Mouse (Mus musculus) neural tube, embryonic 13.5 days (tissue): Measurements from ENCODE around the gene Capn2. TPM values are rescaled to one million over a fixed set of nuclear protein-coding genes. Genes with fewer than 3 reads are reported as not detected.

ENCODE experiments used
- ATAC-seq: fragments of 200-750 bp; cut with Nextera tagmentation; 2 replicates; pipeline ENCODE4 v1.8.0; 2017; ENCODE audit warnings: low read depth, mild to moderate bottlenecking, moderate TSS enrichment, moderate library complexity
- H3K27ac ChIP-seq: fragments of 300-500 bp; sonication (generic); replicated peaks from 2 replicates; pipeline ENCODE4 v1.5.1; 2015; ENCODE audit warnings: moderate library complexity, mild to moderate bottlenecking, inconsistent platforms
- H3K27me3 ChIP-seq: fragments of 300-500 bp; sonication (generic); 2 replicates; pipeline ENCODE4 v1.6.1; 2015; ENCODE audit warnings: mild to moderate bottlenecking, inconsistent platforms
- H3K36me3 ChIP-seq: fragments of 300-500 bp; sonication (generic); 2 replicates; pipeline ENCODE4 v1.6.1; 2015; ENCODE audit warnings: mild to moderate bottlenecking, inconsistent platforms
- H3K4me1 ChIP-seq: fragments of 300-500 bp; sonication (generic); replicated peaks from 2 replicates; pipeline ENCODE4 v1.6.1; 2015; ENCODE audit warnings: inconsistent platforms
- H3K4me2 ChIP-seq: fragments of 300-500 bp; sonication (generic); 2 replicates; pipeline ENCODE4 v1.6.1; 2015; ENCODE audit warnings: inconsistent platforms, mild to moderate bottlenecking, moderate library complexity
- H3K4me3 ChIP-seq: fragments of 300-500 bp; sonication (generic); 2 replicates; pipeline ENCODE4 v1.5.1; 2015; ENCODE audit warnings: mild to moderate bottlenecking, inconsistent platforms
- H3K9ac ChIP-seq: fragments of 300-500 bp; sonication (generic); 2 replicates; pipeline ENCODE4 v1.6.1; 2015; ENCODE audit warnings: moderate library complexity, mild to moderate bottlenecking, inconsistent platforms
- H3K9me3 ChIP-seq: fragments of 300-500 bp; sonication (generic); 2 replicates; pipeline ENCODE4 v1.6.1; 2016; ENCODE audit warnings: inconsistent platforms
- WGBS: fragments of 180-500 bp; shearing (Covaris S2); methylation state at CpG from one replicate; pipeline ENCODE4 v1.1.7; 2015; 5-methylcytosine and 5-hydroxymethylcytosine counted together
- polyA plus RNA-seq: library from polyadenylated mRNA; unstranded; fragments of >200 nt; fragmentation: Nextera tagmentation; extraction: Ambion mirVana; gene quantifications from 2 replicates; pipeline ENCODE4 v1.2.1, GENCODE M21; 2015

Capn2 gene
- polyA plus RNA-seq, 1 experiment from 2014 or later: 95.5 TPM

DNA sequence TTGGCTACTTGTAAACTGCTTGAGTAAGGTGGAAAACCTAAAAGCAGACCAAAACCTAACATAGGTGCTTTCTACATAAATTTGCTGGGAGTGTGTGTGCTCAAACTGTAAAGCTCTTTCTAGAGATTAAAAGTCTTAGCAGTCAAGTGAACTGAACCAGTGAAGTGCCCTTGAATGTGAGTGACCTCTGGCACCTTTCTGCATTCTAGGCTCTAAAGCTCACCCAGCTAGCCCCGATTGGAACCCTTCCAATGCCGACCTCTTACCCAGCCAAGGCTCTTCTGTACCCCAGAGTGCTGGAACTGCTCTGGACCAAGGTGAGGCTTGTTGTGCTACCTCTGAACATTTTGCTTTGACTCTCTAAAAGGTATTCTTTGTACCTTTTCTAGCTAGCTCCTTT is 73.3 kb downstream of the Capn2 start:
- Histone ChIP-seq H3K9ac (no peak overlapping the region), H3K36me3 (peaks cover 84% of the 10 kb centered on the region), H3K4me2 (no peak overlapping the region), H3K9me3 (no peaks in the 10 kb centered on the region), H3K4me1 (no peaks in the 10 kb centered on the region), H3K27ac (no peak overlapping the region), H3K4me3 (no peak overlapping the region), H3K27me3 (no peaks in the 10 kb centered on the region)
- no peak for ATAC-seq
- WGBS: 92% methylated on average over 2 of the region's 2 CpGs

DNA sequence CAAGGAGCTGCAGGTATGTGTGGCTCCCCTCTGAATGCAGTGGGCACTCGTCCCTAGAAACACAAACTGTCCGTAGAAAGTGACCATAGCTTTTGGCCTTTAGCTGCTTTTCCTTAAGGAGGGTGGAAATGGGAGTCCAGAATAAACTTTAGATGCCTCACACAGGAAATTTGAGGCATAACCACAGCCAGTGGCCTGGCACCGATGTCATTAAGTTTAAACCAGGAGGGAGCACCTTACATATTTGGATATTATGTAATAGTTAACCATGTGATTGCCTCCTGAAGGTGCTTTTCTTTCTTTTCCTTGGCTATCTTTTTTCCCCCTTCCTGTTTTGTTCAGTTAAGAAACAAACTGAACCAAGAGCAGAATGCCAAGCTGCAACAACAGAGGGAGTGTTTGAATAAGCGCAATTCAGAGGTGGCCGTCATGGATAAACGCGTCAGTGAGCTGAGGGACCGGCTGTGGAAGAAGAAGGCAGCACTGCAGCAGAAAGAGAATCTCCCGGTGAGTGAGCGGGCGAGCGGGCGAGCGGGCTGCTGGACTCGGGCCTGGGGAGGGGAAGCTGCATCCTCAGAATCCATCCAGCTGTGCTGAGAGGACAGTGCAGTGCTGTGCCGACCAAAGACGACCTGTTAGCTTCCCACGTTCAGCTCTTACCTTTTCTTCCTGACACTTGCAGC is 75.5 kb downstream of the Capn2 start:
- no peak overlapping the region for H3K9ac ChIP-seq
- no peaks in the 10 kb centered on the region for H3K4me1 ChIP-seq
- H3K4me2 ChIP-seq: no peak overlapping the region
- no peak for ATAC-seq
- H3K4me3 ChIP-seq: no peak overlapping the region
- peaks cover 83% of the 10 kb centered on the region for H3K36me3 ChIP-seq
- no peak overlapping the region for H3K27ac ChIP-seq
- 86% methylated on average over 18 of the region's 18 CpGs for WGBS
- no peaks in the 10 kb centered on the region for H3K27me3 ChIP-seq
- no peaks in the 10 kb centered on the region for H3K9me3 ChIP-seq

GRCm38 (mm10) chr1:182439546-182440222 is 77.7 kb downstream of the Capn2 start:
- H3K4me3 ChIP-seq: no peak overlapping the region
- H3K9me3 ChIP-seq: no peaks in the 10 kb centered on the region
- 79% methylated on average over 5 of the region's 5 CpGs for WGBS
- H3K4me2 ChIP-seq: no peak overlapping the region
- no peaks in the 10 kb centered on the region for H3K27me3 ChIP-seq
- no peak overlapping the region for H3K27ac ChIP-seq
- ATAC-seq: no peak
- no peaks in the 10 kb centered on the region for H3K4me1 ChIP-seq
- peaks cover 74% of the 10 kb centered on the region for H3K36me3 ChIP-seq
- H3K9ac ChIP-seq: no peak overlapping the region

DNA sequence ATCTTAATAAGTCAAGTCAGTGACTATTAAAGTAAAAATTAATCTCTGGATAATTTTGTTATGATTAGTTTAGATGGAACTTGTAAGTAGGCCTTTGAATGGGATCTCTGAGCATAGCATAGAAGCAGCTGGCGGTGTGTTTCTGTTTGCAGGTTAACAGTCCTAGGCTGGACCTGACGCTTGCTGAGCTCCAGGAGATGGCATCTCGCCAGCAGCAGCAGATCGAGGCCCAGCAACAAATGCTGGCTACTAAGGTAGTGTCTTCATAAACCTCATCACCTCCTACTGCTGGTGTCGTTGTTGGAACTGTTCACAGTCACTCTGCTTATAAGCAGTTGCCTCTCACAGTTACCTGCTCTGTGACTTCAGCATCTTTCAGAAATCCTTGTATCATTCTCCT is 80.7 kb downstream of the Capn2 start:
- Histone ChIP-seq H3K9ac (no peak overlapping the region), H3K4me1 (no peaks in the 10 kb centered on the region), H3K36me3 (peaks cover 66% of the 10 kb centered on the region), H3K9me3 (no peaks in the 10 kb centered on the region), H3K4me2 (no peak overlapping the region), H3K27ac (no peak overlapping the region), H3K27me3 (no peaks in the 10 kb centered on the region), H3K4me3 (no peak overlapping the region)
- ATAC-seq: no peak
- 80% methylated on average over 5 of the region's 5 CpGs for WGBS

GRCm38 (mm10) chr1:182432059-182432458 is 85.3 kb downstream of the Capn2 start:
- H3K4me1 ChIP-seq: no peaks in the 10 kb centered on the region; the same call in 1 of the 2 replicates
- H3K27me3 ChIP-seq: no peaks in the 10 kb centered on the region
- peaks cover 60% of the 10 kb centered on the region for H3K36me3 ChIP-seq
- no peak overlapping the region for H3K27ac ChIP-seq
- ATAC-seq: no peak
- no peaks in the 10 kb centered on the region for H3K9me3 ChIP-seq
- H3K4me3 ChIP-seq: no peak overlapping the region
- WGBS: 98% methylated on average over 3 of the region's 3 CpGs
- no peak overlapping the region for H3K9ac ChIP-seq
- no peak overlapping the region for H3K4me2 ChIP-seq

- Histone ChIP-seq H3K27ac (no peak overlapping the region), H3K36me3 (peaks cover 53% of the 10 kb centered on the region), H3K4me1 (peaks cover 10% of the 10 kb centered on the region), H3K4me3 (no peak overlapping the region), H3K27me3 (no peaks in the 10 kb centered on the region), H3K9ac (no peak overlapping the region), H3K4me2 (no peak overlapping the region), H3K9me3 (no peaks in the 10 kb centered on the region)
- no peak for ATAC-seq
- WGBS: 98% methylated on average over 2 of the region's 2 CpGs
Observed at GRCm38 (mm10) chr1:182430676-182431075, 86.7 kb downstream of the Capn2 start.

- Histone ChIP-seq H3K27ac (no peak overlapping the region), H3K4me1 (peaks cover 18% of the 10 kb centered on the region), H3K4me3 (no peak overlapping the region), H3K9ac (no peak overlapping the region), H3K36me3 (peaks cover 48% of the 10 kb centered on the region), H3K9me3 (no peaks in the 10 kb centered on the region), H3K27me3 (no peaks in the 10 kb centered on the region), H3K4me2 (no peak overlapping the region)
- 85% methylated on average over 3 of the region's 3 CpGs for WGBS
- no peak for ATAC-seq
Observed at GRCm38 (mm10) chr1:182429826-182430225, 87.6 kb downstream of the Capn2 start.

- Histone ChIP-seq H3K27ac (no peak overlapping the region), H3K27me3 (no peaks in the 10 kb centered on the region), H3K4me1 (peaks cover 18% of the 10 kb centered on the region), H3K36me3 (peaks cover 35% of the 10 kb centered on the region), H3K9ac (no peak overlapping the region), H3K4me2 (no peak overlapping the region), H3K4me3 (no peak overlapping the region), H3K9me3 (no peaks in the 10 kb centered on the region)
- ATAC-seq: no peak
- 76% methylated on average over 1 of the region's 1 CpGs for WGBS
Observed at GRCm38 (mm10) chr1:182427426-182427825, 90.0 kb downstream of the Capn2 start.

GRCm38 (mm10) chr1:182426444-182426843 is 91.0 kb downstream of the Capn2 start:
- Histone ChIP-seq H3K27me3 (no peaks in the 10 kb centered on the region), H3K4me3 (no peak overlapping the region), H3K36me3 (peaks cover 25% of the 10 kb centered on the region), H3K4me1 (peaks cover 20% of the 10 kb centered on the region), H3K9ac (no peak overlapping the region), H3K9me3 (no peaks in the 10 kb centered on the region), H3K27ac (no peak overlapping the region), H3K4me2 (no peak overlapping the region)
- WGBS: 45% methylated on average over 2 of the region's 2 CpGs
- no peak for ATAC-seq

- Histone ChIP-seq H3K27me3 (no peaks in the 10 kb centered on the region), H3K9me3 (no peaks in the 10 kb centered on the region), H3K4me2 (no peak overlapping the region), H3K36me3 (peaks cover 16% of the 10 kb centered on the region; the same call in 1 of the 2 replicates), H3K9ac (no peak overlapping the region), H3K4me1 (peaks cover 30% of the 10 kb centered on the region), H3K27ac (no peak overlapping the region), H3K4me3 (no peak overlapping the region)
- WGBS: 69% methylated on average over 3 of the region's 3 CpGs
- no peak for ATAC-seq
Observed at GRCm38 (mm10) chr1:182425176-182425575, 92.2 kb downstream of the Capn2 start.

- WGBS: 90% methylated on average over 2 of the region's 2 CpGs
- Histone ChIP-seq H3K36me3 (peaks cover 9% of the 10 kb centered on the region; the same call in 1 of the 2 replicates), H3K27me3 (no peaks in the 10 kb centered on the region), H3K27ac (no peak overlapping the region), H3K4me2 (no peak overlapping the region), H3K9ac (no peak overlapping the region), H3K9me3 (no peaks in the 10 kb centered on the region), H3K4me1 (peaks cover 30% of the 10 kb centered on the region), H3K4me3 (no peak overlapping the region)
- ATAC-seq: no peak
Observed at GRCm38 (mm10) chr1:182424274-182424673, 93.1 kb downstream of the Capn2 start.

GRCm38 (mm10) chr1:182419481-182419880 is 97.9 kb downstream of the Capn2 start:
- H3K9me3 ChIP-seq: no peaks in the 10 kb centered on the region
- peaks cover 23% of the 10 kb centered on the region for H3K4me1 ChIP-seq
- H3K9ac ChIP-seq: no peak overlapping the region
- WGBS: 71% methylated on average over 3 of the region's 3 CpGs
- ATAC-seq: no peak
- no peaks in the 10 kb centered on the region for H3K36me3 ChIP-seq
- no peaks in the 10 kb centered on the region for H3K27me3 ChIP-seq
- H3K4me3 ChIP-seq: no peak overlapping the region
- no peak overlapping the region for H3K4me2 ChIP-seq
- H3K27ac ChIP-seq: no peak overlapping the region
